Comparison of ENCODE assay signal across 22 mouse cellular contexts in genomic region chr12:100474661-100475321, GRCm38 (mm10). TPM values are rescaled to one million over a fixed set of nuclear protein-coding genes. Genes with fewer than 3 reads are reported as not detected.
DNase-seq lines count a peak whose midpoint lies in the region; ATAC-seq and TF ChIP-seq lines count a peak whose summit lies in the region.
"Had no signal": no experiment of that assay in that cellular context is flagged by ENCODE, and none has a peak within 500 bp of the region (broad histone marks: within the 10 kb centered on the region; RNA-seq: fewer than 3 reads in every experiment).

No protein-coding gene starts in this region.

- H3K36me3 ChIP-seq in liver, adult 2 months (ENCODE audit: control insufficient read depth, insufficient read depth, low read length) = peaks cover 4% of the 10 kb centered on the region
- no peaks in the 10 kb centered on the region for H3K36me3 ChIP-seq in liver, embryonic 12.5 days
- no peaks in the 10 kb centered on the region for H3K36me3 ChIP-seq in intestine, embryonic 15.5 days
- no peaks in the 10 kb centered on the region for H3K36me3 ChIP-seq in small intestine, adult 2 months (ENCODE audit: control insufficient read depth, insufficient read depth, low read length)
- H3K36me3 ChIP-seq: G1E had no signal

- no peaks in the 10 kb centered on the region for H3K27me3 ChIP-seq in liver, adult 2 months (ENCODE audit: control insufficient read depth, insufficient read depth, low read length)
- no peaks in the 10 kb centered on the region for H3K27me3 ChIP-seq in liver, embryonic 12.5 days (replicated peaks)
- no peaks in the 10 kb centered on the region for H3K27me3 ChIP-seq in intestine, embryonic 15.5 days (replicated peaks)
- no peaks in the 10 kb centered on the region for H3K27me3 ChIP-seq in small intestine, adult 2 months (ENCODE audit: control insufficient read depth, insufficient read depth, low read length)
- H3K27me3 ChIP-seq: embryonic facial prominence, embryonic 12.5 days; forebrain, embryonic 12.5 days had no signal

- no peak overlapping the region for H3K4me3 ChIP-seq in gastrocnemius, adult 2 months
- no peak overlapping the region for H3K4me3 ChIP-seq in liver, adult 2 months (ENCODE audit: insufficient read depth, low read depth, low read length)
- H3K4me3 ChIP-seq in liver, embryonic 12.5 days = no peak overlapping the region
- H3K4me3 ChIP-seq in intestine, embryonic 15.5 days (replicated peaks) = no peak overlapping the region
- no peak overlapping the region for H3K4me3 ChIP-seq in small intestine, adult 2 months (ENCODE audit: low read depth, low read length)
- H3K4me3 ChIP-seq: embryonic facial prominence, embryonic 12.5 days; forebrain, embryonic 12.5 days; hindbrain, embryonic 10.5 days had no signal

- H3K4me1 ChIP-seq in liver, adult 2 months (ENCODE audit: control insufficient read depth, insufficient read depth, low read length) = peaks cover 1% of the 10 kb centered on the region; the same call in 1 of the 2 replicates
- H3K4me1 ChIP-seq in liver, embryonic 12.5 days = peaks cover 13% of the 10 kb centered on the region
- peaks cover 3% of the 10 kb centered on the region; the same call in 1 of the 2 replicates for H3K4me1 ChIP-seq in intestine, embryonic 15.5 days (replicated peaks)
- peaks cover 29% of the 10 kb centered on the region for H3K4me1 ChIP-seq in small intestine, adult 2 months (ENCODE audit: control insufficient read depth, insufficient read depth, insufficient read length, low read length)
- H3K4me1 ChIP-seq: embryonic facial prominence, embryonic 12.5 days; forebrain, embryonic 12.5 days; hindbrain, embryonic 10.5 days had no signal

- intact Hi-C loops in gastrocnemius, adult 2 months (cut with DNase I) = loop anchor here (5.0 kb wide), 1 partner anchor 287 kb away; no protein-coding TSS in a partner anchor
- intact Hi-C loops in gastrocnemius, postnatal 14 days (cut with DNase I; ENCODE audit: low total_unique reads) = no loop called here

- peak overlapping the region; percentile 94 for H3K27ac ChIP-seq in gastrocnemius, adult 2 months
- H3K27ac ChIP-seq in liver, adult 2 months (replicated peaks; ENCODE audit: insufficient read depth, low read depth, low read length) = no peak overlapping the region
- H3K27ac ChIP-seq in liver, embryonic 12.5 days = no peak overlapping the region
- H3K27ac ChIP-seq in intestine, embryonic 15.5 days = peak overlapping the region; percentile 85
- peak overlapping the region; percentile 93 for H3K27ac ChIP-seq in small intestine, adult 2 months (ENCODE audit: insufficient read depth, low read depth, low read length)
- H3K27ac ChIP-seq: embryonic facial prominence, embryonic 12.5 days; forebrain, embryonic 12.5 days; hindbrain, embryonic 10.5 days; hindbrain, embryonic 14.5 days had no signal

- H3K9ac ChIP-seq in liver, adult 2 months (ENCODE audit: low read depth, low read length) = no peak overlapping the region
- H3K9ac ChIP-seq in liver, embryonic 12.5 days = no peak overlapping the region
- no peak overlapping the region for H3K9ac ChIP-seq in intestine, embryonic 15.5 days
- H3K9ac ChIP-seq: embryonic facial prominence, embryonic 12.5 days; forebrain, embryonic 12.5 days; hindbrain, embryonic 14.5 days had no signal

- H3K79me2 ChIP-seq in liver, adult 2 months (ENCODE audit: control insufficient read depth, insufficient read depth, low read length) = no peaks in the 10 kb centered on the region

- no peak overlapping the region for H3K4me2 ChIP-seq in liver, embryonic 12.5 days
- no peak overlapping the region for H3K4me2 ChIP-seq in intestine, embryonic 15.5 days (replicated peaks)
- H3K4me2 ChIP-seq: embryonic facial prominence, embryonic 12.5 days; forebrain, embryonic 12.5 days; hindbrain, embryonic 14.5 days had no signal

- DNase-seq in gastrocnemius, adult 2 months = no peak
- DNase-seq in gastrocnemius, postnatal 14 days = no peak
- peak; percentile 24 for DNase-seq in liver, adult 2 months (ENCODE audit: extremely low read depth, low read depth, low spot score)
- DNase-seq in urinary bladder, adult 2 months (ENCODE audit: low spot score) = no peak
- DNase-seq: adrenal gland, adult 8-10 months; adrenal gland, postnatal 36 days; B cell, adult 2 months; cerebellum, adult 11 months; cerebellum, adult 8-10 months; cerebellum, postnatal 25 days; gastrocnemius, postnatal 25 days; heart, postnatal 14 days had no signal

- H3K9me3 ChIP-seq in liver, embryonic 12.5 days (replicated peaks) = no peaks in the 10 kb centered on the region
- no peaks in the 10 kb centered on the region for H3K9me3 ChIP-seq in intestine, embryonic 15.5 days
- H3K9me3 ChIP-seq: embryonic facial prominence, embryonic 12.5 days; forebrain, embryonic 12.5 days; G1E; hindbrain, embryonic 10.5 days had no signal

- TF ChIP-seq POLR2A in liver, adult 2 months (IDR thresholded peaks at IDR 0.05; ENCODE audit: extremely low read depth, insufficient read depth, low read length) = no peak
- TF ChIP-seq POLR2A in small intestine, adult 2 months (IDR thresholded peaks at IDR 0.05; ENCODE audit: low read depth, low read length) = no peak

- no peak for ATAC-seq in liver, embryonic 12.5 days
- peak; percentile 86 for ATAC-seq in intestine, embryonic 15.5 days
- ATAC-seq: CD4-positive, CD25-positive, alpha-beta regulatory T cell, adult 4 months; forebrain, embryonic 16.5 days had no signal

- no peak for TF ChIP-seq CTCF in gastrocnemius, adult 2 months (IDR thresholded peaks at IDR 0.05)
- TF ChIP-seq CTCF in liver, adult 2 months (IDR thresholded peaks at IDR 0.05; ENCODE audit: low read depth, low read length) = no peak
- TF ChIP-seq CTCF in small intestine, adult 2 months (IDR thresholded peaks at IDR 0.05; ENCODE audit: extremely low read depth, insufficient read length, insufficient replicate concordance, low read depth, low read length) = no peak

- WGBS in liver, adult 2 months = 79% methylated on average over 3 of the region's 3 CpGs
- 69% methylated on average over 3 of the region's 3 CpGs for WGBS in liver, embryonic 12.5 days (ENCODE audit: insufficient replicate concordance)
- WGBS in intestine, embryonic 15.5 days = 63% methylated on average over 3 of the region's 3 CpGs
- 36% methylated on average over 3 of the region's 3 CpGs for WGBS in small intestine, adult 2 months

RNA-seq across cellular contexts. Expression of gene Ttc7b, which starts 45.8 kb away (rescaled TPM):
- total RNA-seq in gastrocnemius, adult 2 months (2021) = 100 to 1,000 TPM; 147 to 160 TPM
- total RNA-seq in gastrocnemius, postnatal 14 days (2021) = 10 to 100 TPM; 81.8 to 94.3 TPM
- 7.7 and 10.1 TPM in 2 replicates for total RNA-seq in liver, adult 2 months (2014; rRNA removed)
- 10.7 and 10.9 TPM in 2 replicates for polyA plus RNA-seq in liver, adult 2 months (2012; rRNA removed)
- polyA plus RNA-seq in liver, embryonic 12.5 days (2016; fragmentation: Nextera tagmentation; extraction: Ambion mirVana) = 2.2 and 3.1 TPM in 2 replicates
- polyA plus RNA-seq in intestine, embryonic 15.5 days (2015; fragmentation: Nextera tagmentation; extraction: Ambion mirVana) = 3.4 and 4.0 TPM in 2 replicates
- 10.8 and 13.0 TPM in 2 replicates for polyA plus RNA-seq in small intestine, adult 2 months (2012; rRNA removed)
- polyA plus RNA-seq in urinary bladder, adult 2 months (2012; rRNA removed) = 26.9 and 28.9 TPM in 2 replicates

Comparison
In these comparisons a context has a peak if more than half of its experiments do, and no peak if none do; other contexts are left out.
1. H3K27ac ChIP-seq: peak in gastrocnemius, adult 2 months (single experiment), intestine, embryonic 15.5 days (single experiment) and small intestine, adult 2 months (single experiment); none in liver, adult 2 months (single experiment) and liver, embryonic 12.5 days (single experiment).